Mouse (Mus musculus): ENCODE results near the gene Prmt7.

Gene Prmt7

GRCm38 (mm10) chr8:106289464-106289863 lies 78.7 kb downstream of the Prmt7 start:
- no peak for DNase-seq (ENCODE audit: low spot score)

GRCm38 (mm10) chr8:106292484-106293396 lies 82.0 kb downstream of the Prmt7 start:
- DNase-seq (ENCODE audit: low spot score) = no peak

- DNase-seq (ENCODE audit: low spot score) = no peak
Measured at GRCm38 (mm10) chr8:106298261-106298660, 87.5 kb downstream of the Prmt7 start.

GRCm38 (mm10) chr8:106298846-106299245 lies 88.1 kb downstream of the Prmt7 start:
- DNase-seq (ENCODE audit: low spot score) = no peak

GRCm38 (mm10) chr8:106299686-106300085 lies 89.0 kb downstream of the Prmt7 start:
- DNase-seq (ENCODE audit: low spot score) = no peak

GRCm38 (mm10) chr8:106300739-106301715 lies 90.3 kb downstream of the Prmt7 start:
- no peak for DNase-seq (ENCODE audit: low spot score)
